Mouse (Mus musculus) small intestine, adult 2 months (tissue): ENCODE results near the gene Adcy5. TPM values are rescaled to one million over a fixed set of nuclear protein-coding genes. Genes with fewer than 3 reads are reported as not detected.

Source experiments
- H3K27ac ChIP-seq: fragments of 200-500 bp; 2 replicates; pipeline ENCODE4 v1.5.1; 2012; ENCODE audit warnings: low read depth, low read length, control low read depth, inconsistent platforms; ENCODE audit not compliant: insufficient read depth
- H3K27me3 ChIP-seq: fragments of 200-500 bp; 2 replicates; pipeline ENCODE4 v1.6.1; 2012; ENCODE audit warnings: mild to moderate bottlenecking, moderate library complexity, low read length, inconsistent platforms; ENCODE audit not compliant: control insufficient read depth, insufficient read depth
- H3K36me3 ChIP-seq: fragments of 200-500 bp; 2 replicates; pipeline ENCODE4 v1.6.1; 2012; ENCODE audit warnings: mild to moderate bottlenecking, low read length, control low read depth, inconsistent platforms; ENCODE audit not compliant: control insufficient read depth, insufficient read depth
- H3K4me1 ChIP-seq: fragments of 200-500 bp; 2 replicates; pipeline ENCODE4 v1.6.1; 2012; ENCODE audit warnings: low read length, inconsistent platforms, mixed read lengths; ENCODE audit not compliant: control insufficient read depth, insufficient read depth, insufficient read length
- H3K4me3 ChIP-seq: fragments of 200-500 bp; 2 replicates; pipeline ENCODE4 v1.5.1; 2012; ENCODE audit warnings: low read depth, mild to moderate bottlenecking, control low read depth, inconsistent platforms, low read length, moderate library complexity
- CTCF ChIP-seq: fragments of 200-500 bp; IDR thresholded peaks from 2 replicates; pipeline ENCODE4 v1.5.1; 2012; ENCODE audit warnings: low read depth, mild to moderate bottlenecking, control low read depth, inconsistent platforms, low read length, moderate library complexity, mixed read lengths; ENCODE audit not compliant: insufficient replicate concordance, insufficient read length; ENCODE audit errors: extremely low read depth
- POLR2A ChIP-seq: fragments of 200-500 bp; IDR thresholded peaks from 2 replicates; pipeline ENCODE4 v1.6.1; 2012; ENCODE audit warnings: low read depth, mild to moderate bottlenecking, control low read depth, inconsistent platforms, low read length, moderate library complexity
- WGBS: fragments of 180-500 bp; shearing (Covaris S2); methylation state at CpG from one replicate; pipeline ENCODE4 v1.1.7; 2018; 5-methylcytosine and 5-hydroxymethylcytosine counted together
- polyA plus RNA-seq: library from polyadenylated mRNA; depleted of rRNA; stranded (reverse); fragments of >200 nt; gene quantifications from 2 replicates; pipeline ENCODE4 v1.2.3, GENCODE M21; 2012

Gene Adcy5
- polyA plus RNA-seq, 1 experiment: 13.0 TPM

DNA sequence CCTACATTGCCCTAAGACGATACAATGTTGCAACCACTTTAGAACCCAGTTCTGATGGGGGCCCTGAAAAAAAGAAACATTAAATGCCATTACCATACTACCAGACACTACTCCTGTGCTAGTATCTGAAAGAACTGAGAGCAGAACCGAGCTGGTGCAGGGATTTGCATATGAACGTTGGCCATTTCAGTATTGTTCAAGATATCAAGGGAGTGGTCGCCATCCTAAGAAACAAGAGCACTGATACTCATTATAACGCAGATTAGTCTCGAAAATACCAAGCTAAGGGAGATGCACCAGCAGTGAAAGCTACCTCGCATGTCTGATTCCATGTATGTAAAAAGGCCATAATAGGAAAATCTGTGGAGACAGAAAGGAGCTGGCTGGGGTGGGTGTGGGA lies 82.4 kb downstream of the Adcy5 start:
- H3K27ac ChIP-seq: no peak overlapping the region
- H3K4me3 ChIP-seq: no peak overlapping the region
- no peaks in the 10 kb centered on the region for H3K36me3 ChIP-seq
- no peak for TF ChIP-seq POLR2A
- peaks cover 8% of the 10 kb centered on the region; the same call in 1 of the 2 replicates for H3K4me1 ChIP-seq
- WGBS: 74% methylated on average over 7 of the region's 7 CpGs
- H3K27me3 ChIP-seq: no peaks in the 10 kb centered on the region

DNA sequence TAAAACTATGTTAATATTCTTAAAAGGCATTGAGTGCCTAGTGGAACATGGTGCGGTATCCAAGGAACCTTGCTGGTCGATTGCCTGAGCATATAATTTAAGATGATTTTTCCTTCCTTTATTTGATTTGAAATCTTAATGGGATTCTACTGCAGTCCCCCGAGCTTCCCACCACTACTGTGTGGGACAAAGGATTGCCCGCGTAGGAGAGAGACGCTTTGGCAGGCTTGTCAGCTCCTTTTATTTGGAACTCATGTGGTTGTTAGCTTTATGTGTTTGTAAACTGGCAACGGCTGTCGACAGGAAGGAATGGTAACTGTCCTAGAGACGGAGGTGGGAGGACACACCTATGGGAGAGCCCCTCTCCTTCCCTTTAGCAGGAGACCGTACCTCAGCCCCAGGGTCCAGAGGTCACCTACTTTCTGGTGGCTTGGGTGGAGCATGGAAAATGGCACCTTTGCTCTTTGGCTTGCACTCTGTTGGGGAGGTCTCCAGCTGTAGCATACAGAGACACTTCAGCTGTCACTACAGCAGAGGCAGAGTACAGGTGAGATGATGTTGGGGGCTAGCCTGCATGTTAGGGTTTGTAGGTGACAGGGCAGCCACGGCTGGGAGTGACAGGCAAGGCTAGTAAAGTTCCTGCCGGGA lies 84.8 kb downstream of the Adcy5 start:
- TF ChIP-seq CTCF: no peak
- TF ChIP-seq POLR2A: no peak
- Histone ChIP-seq H3K4me1 (peaks cover 5% of the 10 kb centered on the region; the same call in 1 of the 2 replicates), H3K36me3 (no peaks in the 10 kb centered on the region), H3K4me3 (no peak overlapping the region), H3K27me3 (no peaks in the 10 kb centered on the region), H3K27ac (no peak overlapping the region)
- 46% methylated on average over 12 of the region's 12 CpGs for WGBS

DNA sequence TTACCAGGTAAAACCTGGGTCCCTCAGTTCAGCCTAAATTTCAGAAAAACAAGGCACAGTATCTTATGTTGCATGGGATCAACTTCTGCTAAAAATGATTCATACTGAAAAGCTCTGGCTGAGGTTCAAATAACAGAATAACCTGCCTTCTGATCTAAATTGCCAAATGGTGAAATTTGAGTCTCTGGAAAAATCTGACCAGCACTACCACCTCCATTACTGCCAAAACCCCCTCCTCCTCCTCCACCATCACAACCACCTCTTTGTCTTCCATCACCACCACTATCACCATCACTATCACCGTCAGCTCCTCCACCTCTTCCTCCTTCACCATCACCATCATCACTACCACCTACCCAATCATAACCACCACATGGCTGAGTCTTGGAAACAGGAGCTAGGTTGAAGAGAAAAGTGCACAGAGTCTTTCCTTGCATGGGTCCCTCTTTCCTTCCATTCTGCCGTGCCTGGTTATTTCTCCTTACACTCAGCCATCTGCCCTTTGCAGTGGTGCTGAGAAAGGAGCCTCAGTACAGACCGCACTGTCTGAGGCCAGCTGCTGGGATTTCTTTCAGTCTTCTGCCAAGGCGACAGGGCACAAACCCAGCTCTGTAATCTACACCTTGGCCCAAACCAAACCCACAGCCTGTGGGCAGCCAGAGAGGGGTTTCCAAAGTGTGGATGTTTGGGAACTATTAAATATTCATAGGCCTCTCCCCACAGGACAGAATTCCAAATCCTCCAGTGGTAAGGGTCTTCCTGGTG lies 85.5 kb downstream of the Adcy5 start:
- TF ChIP-seq POLR2A: no peak
- no peak for TF ChIP-seq CTCF
- no peaks in the 10 kb centered on the region for H3K36me3 ChIP-seq
- H3K27ac ChIP-seq: no peak overlapping the region
- peaks cover 5% of the 10 kb centered on the region; the same call in 1 of the 2 replicates for H3K4me1 ChIP-seq
- WGBS: 86% methylated on average over 4 of the region's 4 CpGs
- H3K27me3 ChIP-seq: no peaks in the 10 kb centered on the region
- H3K4me3 ChIP-seq: no peak overlapping the region

DNA sequence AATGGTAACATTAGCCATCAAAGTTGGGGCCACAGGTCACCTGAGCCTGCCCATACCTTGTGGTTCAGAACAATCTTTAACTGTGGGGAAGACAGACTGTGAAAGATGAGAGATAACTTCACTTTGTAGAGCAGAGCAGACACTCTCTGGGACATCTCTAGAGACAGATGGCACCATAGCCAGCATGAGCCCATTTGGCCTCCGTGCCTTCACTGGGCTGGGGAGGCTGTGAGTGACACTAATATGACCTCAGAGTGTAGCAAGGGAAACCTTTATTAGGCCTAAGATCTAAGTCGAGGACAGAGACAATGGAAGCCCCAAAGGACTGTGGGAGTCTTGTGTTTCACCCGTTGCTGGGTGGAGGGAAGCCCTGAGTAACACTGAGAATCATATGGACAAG lies 92.7 kb downstream of the Adcy5 start:
- TF ChIP-seq POLR2A: no peak
- TF ChIP-seq CTCF: no peak
- no peaks in the 10 kb centered on the region for H3K4me1 ChIP-seq
- 58% methylated on average over 3 of the region's 3 CpGs for WGBS
- H3K4me3 ChIP-seq: no peak overlapping the region
- no peaks in the 10 kb centered on the region for H3K27me3 ChIP-seq
- no peak overlapping the region for H3K27ac ChIP-seq
- no peaks in the 10 kb centered on the region for H3K36me3 ChIP-seq

DNA sequence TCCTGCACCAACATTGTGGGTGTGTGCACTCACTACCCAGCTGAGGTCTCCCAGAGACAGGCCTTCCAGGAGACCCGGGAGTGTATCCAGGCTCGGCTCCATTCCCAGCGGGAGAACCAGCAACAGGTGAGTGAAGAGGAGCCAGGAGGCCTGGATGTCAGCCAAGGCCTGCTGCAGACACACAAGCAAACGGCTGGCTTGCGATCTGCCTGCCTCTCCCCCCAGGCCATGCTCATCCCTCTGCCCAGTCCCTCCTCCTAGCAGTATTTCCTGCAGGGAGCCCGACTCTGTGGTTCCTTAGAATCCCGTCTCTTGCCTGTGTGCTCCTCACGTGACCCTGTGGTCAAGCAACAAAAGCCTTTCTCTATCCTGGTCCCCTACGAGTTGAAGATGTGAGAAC lies 94.1 kb downstream of the Adcy5 start:
- Histone ChIP-seq H3K27me3 (no peaks in the 10 kb centered on the region), H3K27ac (no peak overlapping the region), H3K4me1 (no peaks in the 10 kb centered on the region), H3K36me3 (no peaks in the 10 kb centered on the region), H3K4me3 (no peak overlapping the region)
- 30% methylated on average over 9 of the region's 9 CpGs for WGBS
- TF ChIP-seq CTCF (no peak), POLR2A (no peak)

DNA sequence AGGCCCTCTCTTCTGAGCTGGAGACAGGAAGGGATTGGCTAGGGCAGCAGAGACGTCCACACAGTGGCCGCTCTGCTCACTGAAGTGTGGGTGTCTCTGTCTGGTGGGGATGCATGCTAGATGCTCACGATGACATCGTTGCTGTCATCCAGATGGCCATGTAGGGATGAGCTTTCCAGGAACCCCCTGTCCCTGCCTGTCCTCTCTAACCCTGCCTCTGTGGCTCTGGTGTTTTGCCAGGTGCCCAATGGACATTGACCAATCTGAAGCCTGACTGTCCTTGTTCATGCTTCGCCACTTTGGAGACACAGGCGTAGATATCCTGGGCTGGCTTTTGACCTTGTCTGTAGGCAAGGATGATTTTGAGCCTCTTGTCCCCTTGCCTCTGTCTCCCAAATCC lies 95.1 kb downstream of the Adcy5 start:
- Histone ChIP-seq H3K36me3 (no peaks in the 10 kb centered on the region), H3K27me3 (no peaks in the 10 kb centered on the region), H3K4me1 (no peaks in the 10 kb centered on the region), H3K27ac (no peak overlapping the region), H3K4me3 (no peak overlapping the region)
- whole genome bisulfite sequencing: 88% methylated on average over 6 of the region's 6 CpGs
- TF ChIP-seq CTCF (no peak), POLR2A (no peak)

DNA sequence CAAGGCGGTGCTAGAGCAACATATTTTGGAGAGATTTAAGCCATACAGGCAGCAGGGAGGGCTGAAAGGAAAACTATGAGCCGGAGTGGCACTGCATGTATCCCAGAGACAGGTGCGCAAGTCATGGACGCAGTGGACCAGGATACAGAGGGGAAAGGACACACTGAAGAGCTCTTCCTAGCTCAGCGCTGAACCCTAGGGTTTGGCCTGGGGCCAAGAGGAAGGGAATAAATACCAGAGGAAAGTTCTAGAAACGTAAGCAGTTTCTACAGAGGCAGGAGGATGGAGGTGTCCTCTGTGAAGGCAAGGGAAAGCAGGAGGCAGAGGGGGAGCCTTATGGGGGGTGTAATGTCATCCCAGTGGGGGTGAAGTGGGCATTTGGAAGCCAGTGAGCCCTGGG lies 97.0 kb downstream of the Adcy5 start:
- H3K36me3 ChIP-seq: no peaks in the 10 kb centered on the region
- H3K27ac ChIP-seq: no peak overlapping the region
- TF ChIP-seq CTCF (no peak), POLR2A (no peak)
- no peaks in the 10 kb centered on the region for H3K27me3 ChIP-seq
- H3K4me3 ChIP-seq: no peak overlapping the region
- WGBS: 48% methylated on average over 6 of the region's 6 CpGs
- no peaks in the 10 kb centered on the region for H3K4me1 ChIP-seq

DNA sequence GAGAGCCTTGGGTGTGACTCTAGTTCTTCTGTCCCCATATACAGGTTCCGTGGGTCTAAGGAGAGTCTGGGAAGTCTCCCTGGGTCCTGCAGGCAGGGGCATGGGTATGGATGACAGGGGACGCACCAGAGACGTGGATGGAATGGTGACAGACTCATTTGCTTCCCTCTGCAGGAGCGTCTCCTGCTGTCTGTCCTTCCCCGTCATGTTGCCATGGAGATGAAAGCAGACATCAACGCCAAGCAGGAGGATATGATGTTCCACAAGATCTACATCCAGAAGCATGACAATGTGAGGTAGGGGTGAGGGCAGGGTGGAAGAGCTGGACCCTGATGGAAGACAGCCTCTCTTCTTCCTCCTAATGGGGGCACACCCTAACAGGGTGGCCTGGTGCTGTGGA lies 98.3 kb downstream of the Adcy5 start:
- no peaks in the 10 kb centered on the region for H3K4me1 ChIP-seq
- H3K27me3 ChIP-seq: no peaks in the 10 kb centered on the region
- no peaks in the 10 kb centered on the region for H3K36me3 ChIP-seq
- no peak overlapping the region for H3K27ac ChIP-seq
- TF ChIP-seq CTCF (no peak), POLR2A (no peak)
- H3K4me3 ChIP-seq: no peak overlapping the region
- WGBS: 75% methylated on average over 6 of the region's 6 CpGs
